Mouse (Mus musculus): Measurements from ENCODE around the gene Reln.

The Reln gene

DNA sequence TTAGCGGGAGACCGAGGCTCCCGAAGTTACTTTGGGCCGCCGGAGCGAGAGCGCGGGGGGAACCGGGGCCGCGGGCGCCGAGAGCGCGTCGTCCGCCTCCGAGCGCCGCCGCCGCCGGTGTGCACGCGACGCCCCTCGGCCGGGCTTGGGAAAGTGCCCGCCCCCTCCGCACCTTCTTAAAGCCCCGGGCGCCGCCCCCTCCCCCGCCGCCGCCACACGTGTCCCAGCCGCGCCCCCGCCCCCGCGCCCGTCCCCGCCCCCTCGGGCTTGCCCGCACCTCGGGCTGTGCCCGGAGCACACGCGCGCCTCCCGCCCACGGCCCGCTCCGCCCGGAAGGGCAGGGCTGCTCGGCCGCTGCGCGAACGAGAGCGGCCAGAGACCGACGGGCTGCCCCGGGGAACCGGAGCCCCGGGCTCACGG is at the start of gene Reln:
Gene Reln, minus strand, starts transcription at position 147 of the 420 bp plus-strand sequence.
- no peak for DNase-seq (ENCODE audit: inconsistent age in 2 of 2, low spot score in 1 of 2)

DNA sequence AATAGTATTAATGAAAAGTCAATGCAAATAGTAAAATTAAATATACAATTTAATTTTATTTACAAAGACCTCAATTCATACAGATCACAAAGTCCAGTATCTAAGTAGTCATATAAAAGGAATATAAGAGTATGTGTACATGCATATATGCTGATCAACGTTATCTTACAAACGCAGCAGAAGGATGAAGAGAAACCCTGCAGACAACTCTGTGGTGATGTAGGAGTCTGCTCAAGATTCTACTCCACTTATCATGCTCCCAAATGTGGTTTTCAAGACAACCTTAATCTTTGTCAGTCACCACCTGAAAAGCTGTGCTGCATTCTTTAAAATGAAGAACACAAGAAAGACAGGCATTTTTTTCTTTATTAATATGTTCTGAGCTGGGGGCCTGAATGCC is 44.0 kb upstream of the Reln start:
- DNase-seq (ENCODE audit: inconsistent age in 2 of 2, low spot score in 1 of 2), result no peak

DNA sequence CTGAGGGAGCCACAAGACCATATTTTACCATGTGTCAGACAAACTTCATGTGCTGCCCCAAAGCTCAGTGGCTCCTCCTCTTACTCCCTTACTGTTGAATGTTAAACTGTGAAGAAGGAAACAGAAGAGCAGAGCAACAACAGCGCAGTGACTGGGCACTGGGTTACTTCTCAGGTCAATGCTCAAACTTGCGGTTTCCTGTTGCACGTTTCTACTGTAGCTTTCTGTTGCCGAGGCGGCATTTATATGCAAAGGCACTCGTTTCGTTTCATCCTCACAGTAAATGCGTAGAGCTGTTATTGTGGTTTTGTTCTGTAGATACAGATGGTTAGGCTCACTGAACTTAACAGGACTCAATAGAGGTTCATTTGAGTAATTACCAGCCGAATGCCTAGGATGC is 16.0 kb upstream of the Reln start:
- DNase-seq (ENCODE audit: inconsistent age in 2 of 2, low spot score in 1 of 2), result no peak

DNA sequence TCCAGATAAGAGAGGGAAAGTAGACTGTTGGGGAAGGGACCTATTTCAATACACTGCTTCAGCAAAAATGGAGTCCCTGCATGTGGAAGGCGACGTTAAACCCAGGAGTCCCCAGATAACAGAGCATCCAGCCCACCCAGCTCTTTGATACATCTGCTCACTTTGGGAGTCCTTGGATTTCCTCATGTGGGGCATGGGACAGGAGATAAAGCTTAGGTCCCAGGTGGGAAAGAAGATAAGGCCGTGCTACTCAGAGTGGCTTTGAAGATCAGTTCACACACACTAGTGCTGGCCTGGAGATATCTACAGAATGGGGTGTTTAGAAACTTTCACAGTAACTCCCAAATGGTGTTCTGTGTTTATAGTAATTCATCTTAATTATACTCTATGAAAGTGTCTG is 3.9 kb upstream of the Reln start:
- peak in 1 of 2 experiments; percentile 9 for DNase-seq (ENCODE audit: inconsistent age in 2 of 2, low spot score in 1 of 2)

DNA sequence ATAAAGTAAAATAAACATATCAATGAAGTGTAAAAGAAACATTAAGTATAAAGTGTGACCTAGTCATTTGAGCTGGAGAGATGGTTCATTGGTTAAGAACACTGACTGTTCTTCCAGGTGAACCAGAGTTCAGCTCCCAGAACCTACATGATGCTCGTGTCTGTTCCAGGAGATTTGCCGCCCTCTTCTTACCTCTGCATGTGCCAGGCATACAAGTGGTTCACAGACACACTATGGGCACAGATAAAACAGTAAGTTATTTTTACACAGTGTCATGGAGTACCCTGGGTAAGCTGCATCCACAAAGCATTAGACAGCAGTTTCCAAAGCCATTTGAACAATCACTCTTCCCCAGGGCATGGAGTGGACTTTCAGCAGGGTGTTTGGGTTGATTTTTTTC is 3.2 kb upstream of the Reln start:
- no peak for DNase-seq (ENCODE audit: inconsistent age in 2 of 2, low spot score in 1 of 2)

DNA sequence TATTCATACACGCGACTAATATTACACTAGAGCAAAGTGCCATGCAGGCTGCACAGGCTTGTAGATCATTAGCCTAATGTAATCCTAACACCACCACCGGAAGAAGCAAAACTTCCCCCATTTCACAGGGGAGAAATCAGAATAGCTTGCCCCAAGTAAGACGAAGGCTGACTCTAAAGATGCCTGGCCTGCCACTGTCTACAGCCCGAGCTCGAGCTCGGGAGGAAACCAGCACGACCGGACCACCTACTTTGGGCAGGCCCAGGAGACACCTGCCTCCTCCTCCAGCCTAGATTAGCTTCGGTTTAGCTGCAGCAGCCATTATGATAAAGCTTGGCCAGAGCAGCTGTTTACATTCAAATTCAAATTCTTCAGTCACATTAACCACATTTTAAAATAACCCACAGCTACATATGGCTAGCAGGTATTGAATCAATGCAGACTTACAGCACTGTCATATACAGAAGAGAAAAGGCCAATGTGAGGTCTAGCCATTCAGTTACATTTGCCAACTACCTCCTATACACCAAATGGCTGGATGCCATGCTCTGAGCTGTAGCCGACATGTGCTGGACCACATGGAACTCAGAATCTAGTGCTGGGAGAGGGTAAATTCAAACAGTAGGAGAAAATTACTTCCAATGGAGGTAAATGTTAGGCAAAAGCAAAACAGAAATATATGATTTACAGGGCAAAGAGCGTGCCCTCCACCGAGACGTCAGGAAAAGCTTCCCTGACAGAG is 1.6 kb upstream of the Reln start:
- no peak for DNase-seq (ENCODE audit: inconsistent age in 2 of 2, low spot score in 1 of 2)

DNA sequence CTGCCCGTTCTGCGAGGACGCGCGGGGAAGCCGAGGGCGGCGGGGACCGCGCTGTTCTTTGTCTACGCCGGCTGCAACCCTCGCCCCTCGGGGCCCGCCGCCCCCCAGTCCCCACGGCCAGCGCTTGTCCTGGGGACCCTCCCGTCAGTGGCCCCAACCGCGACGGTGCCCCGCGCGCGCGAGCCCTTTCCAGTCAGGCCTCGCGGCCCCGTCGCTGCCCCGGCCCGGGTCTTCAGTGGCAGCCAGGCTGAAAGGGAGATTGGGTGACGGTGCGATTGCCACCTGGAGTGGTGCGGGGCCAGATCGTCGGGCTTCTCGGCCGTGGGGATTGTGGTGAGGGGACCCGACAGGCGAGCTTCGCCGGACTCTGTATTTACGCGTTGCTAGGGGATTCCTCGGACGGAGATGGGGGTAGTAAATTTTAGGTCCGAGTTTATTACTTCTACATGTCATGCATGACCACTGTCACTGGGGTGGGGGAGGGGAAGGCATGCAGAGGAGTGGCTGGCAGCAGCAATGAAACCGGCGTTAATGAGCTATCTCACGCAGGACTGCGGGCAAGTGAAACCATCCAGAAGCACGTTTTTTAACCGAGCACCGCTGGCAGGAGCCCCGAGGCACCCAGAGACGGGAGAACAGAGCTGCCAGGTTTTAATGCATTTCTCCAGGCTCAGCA is 612 bp upstream of the Reln start:
- peak in 1 of 2 experiments; percentile 40 for DNase-seq (ENCODE audit: inconsistent age in 2 of 2, low spot score in 1 of 2)

DNA sequence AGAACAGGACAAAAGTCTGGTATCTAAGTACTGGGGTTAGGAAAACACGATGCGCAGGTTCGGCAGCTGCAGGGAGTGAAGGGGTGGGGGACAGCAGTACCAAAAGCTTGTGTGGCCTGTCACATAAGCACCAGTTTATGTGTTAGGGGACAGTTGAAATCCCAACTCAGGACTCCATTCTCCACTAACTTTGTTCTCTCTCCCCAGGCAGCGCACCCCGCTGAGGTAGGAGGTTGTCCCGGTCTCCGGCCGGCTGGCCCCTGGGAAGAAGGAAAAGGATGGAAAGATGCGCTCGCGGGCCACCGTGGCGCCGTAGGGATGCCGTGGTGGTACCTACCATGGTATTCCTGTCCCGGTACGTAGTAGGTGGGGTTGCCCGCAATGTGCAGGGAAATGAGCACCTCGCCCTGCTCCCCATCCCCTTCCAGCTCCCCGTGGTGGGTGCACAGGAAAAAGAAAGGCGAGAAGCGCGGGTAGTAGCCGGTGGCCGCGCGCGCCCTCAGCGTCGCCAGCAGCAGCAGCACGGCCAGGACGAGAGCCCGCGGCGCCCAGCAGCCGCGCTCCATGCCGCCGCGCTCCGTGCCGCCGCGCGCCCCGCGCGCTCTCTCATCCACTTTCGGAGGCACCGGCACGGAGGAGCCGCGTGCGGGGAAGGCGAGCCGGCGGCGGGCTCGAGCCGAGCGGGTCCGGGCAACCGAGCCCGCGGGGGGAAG is 503 bp downstream of the Reln start:
- peak; percentile 5 to 60 for DNase-seq (ENCODE audit: inconsistent age in 2 of 2, low spot score in 1 of 2)

DNA sequence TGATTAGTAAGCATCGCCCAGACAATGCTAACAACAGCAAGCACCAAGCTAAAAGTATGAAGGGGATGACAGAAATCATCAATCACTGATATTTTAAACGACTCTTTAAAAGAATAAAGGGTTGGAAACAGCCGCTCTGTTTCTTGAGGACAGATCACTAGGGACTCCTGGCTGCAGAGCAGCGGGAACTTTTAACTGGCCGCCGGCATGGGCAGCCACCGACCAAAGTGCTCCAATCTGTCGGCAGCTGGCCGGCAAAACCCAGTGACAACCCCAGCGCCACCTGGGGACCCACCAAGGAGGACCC is 1.0 kb downstream of the Reln start:
- DNase-seq (ENCODE audit: inconsistent age in 2 of 2, low spot score in 1 of 2), result no peak

DNA sequence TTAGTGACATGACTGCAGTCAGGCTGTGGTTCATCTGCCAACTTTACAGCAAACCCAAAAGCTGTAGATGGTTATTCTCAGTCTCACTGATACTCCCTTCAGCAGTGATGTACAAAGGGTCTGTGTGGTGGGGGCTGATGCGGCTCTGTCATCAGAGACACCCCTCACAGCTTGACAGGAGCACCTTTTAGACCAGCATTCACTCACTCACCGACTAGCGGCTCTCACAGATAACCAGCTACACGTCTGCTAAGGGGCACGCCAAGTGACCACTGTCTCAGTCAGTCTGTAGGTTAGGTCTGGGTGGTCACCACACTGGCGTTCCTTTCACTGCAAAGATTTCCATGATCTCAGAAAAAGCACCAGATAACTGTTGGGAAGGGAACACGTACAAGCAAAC is 2.0 kb downstream of the Reln start:
- no peak for DNase-seq (ENCODE audit: inconsistent age in 2 of 2, low spot score in 1 of 2)

DNA sequence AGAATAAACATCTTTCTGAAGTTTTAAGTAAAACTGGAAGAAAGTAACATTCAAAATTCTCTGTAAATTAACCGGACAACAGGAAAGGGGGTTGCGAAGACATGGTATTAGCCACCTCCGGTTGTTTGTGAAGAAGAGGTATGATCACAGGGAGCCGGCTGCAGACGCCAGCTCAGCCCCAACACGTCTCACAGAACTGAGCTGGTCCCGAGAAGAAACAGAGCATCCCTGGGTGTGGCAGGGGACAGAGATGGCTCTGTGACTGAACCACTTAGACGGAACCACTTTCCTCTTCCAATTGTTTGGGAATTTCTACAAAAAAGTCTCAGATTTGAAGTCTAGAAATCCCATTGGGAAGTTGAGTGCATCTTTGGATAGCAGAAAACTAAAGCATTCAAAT is 3.5 kb downstream of the Reln start:
- no peak for DNase-seq (ENCODE audit: inconsistent age in 2 of 2, low spot score in 1 of 2)

DNA sequence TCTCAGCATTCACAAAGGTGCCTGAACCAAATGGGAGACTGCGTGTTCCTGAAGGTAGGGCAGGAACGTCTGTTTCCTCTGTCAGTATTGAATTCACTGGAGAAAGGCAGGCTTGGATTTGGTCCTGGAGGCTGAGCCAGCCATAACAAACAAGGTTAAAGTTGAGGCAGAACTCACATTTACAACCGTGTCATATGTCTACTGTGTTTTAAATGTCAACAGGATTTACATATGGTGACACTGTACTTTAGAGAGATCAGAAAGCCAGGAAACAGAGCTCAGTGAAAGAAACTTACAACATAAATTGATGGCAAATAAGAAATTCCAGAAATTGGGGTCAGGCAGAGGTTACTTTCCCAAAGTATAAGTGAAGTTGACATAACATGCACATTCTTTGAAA is 9.1 kb downstream of the Reln start:
- no peak for DNase-seq (ENCODE audit: inconsistent age in 2 of 2, low spot score in 1 of 2)

DNA sequence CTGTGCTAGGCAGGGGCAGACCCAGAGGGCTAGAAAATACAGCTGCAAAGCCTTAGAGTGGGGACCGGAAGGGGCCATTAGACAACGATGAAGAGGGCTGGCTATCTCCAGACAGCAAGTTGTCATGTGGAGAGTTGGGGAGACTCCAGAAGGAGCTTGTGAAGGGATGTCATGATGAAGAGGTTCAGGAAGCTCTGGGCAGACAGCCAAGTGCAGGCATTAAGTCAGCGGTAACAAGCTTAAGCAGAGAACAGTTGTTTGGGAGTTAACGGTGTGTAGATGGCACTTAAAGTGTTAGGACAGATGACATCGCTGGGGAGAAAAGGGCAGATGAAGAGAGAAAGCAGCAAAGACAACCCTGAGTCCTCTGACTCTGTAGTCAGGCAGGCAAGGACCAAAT is 13.7 kb downstream of the Reln start:
- peak in 1 of 2 experiments; percentile 27 for DNase-seq (ENCODE audit: inconsistent age in 2 of 2, low spot score in 1 of 2)

DNA sequence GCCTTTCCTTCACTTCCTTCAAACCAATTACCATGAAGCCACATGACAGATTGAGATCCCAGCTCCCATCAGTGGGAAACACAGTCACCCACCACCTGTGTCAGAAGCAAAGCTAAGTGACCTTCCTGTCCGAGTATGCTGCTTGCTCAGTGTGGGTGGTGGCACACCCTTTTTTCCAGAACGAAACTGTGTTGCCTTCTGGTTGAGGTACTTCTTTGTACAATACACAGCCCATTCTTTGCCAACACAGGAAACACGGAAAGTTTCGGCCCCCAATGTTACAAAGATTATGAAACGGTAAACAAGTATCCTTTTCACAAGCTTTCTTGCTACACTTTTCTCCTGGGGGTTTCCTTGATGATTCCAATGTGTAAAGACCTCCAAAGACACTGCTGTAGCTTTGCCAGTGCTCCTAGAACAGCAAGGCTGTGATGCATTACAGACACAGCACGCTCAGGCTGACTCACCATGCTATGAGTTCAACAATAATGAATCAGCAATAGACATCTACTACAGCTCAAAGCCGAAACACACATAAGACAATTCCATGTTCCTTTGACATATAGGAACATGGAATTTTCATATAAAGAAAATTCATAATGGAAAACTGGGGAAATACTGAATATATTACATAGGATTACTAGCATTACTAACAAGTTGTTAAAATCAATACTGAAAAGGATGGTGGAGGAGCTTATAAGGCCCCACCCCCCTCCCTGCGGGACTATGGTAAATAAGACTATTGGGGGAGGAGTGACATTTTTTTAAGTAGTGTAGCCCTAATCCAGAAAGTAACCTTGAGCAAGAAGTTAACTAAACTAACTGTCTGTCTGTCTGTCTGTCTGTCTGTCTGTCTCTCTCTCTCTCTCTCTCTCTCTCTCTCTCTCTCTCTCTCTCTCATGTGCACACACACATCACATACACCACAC is 15.8 kb downstream of the Reln start:
- peak in 1 of 2 experiments; percentile 19 for DNase-seq (ENCODE audit: inconsistent age in 2 of 2, low spot score in 1 of 2)

DNA sequence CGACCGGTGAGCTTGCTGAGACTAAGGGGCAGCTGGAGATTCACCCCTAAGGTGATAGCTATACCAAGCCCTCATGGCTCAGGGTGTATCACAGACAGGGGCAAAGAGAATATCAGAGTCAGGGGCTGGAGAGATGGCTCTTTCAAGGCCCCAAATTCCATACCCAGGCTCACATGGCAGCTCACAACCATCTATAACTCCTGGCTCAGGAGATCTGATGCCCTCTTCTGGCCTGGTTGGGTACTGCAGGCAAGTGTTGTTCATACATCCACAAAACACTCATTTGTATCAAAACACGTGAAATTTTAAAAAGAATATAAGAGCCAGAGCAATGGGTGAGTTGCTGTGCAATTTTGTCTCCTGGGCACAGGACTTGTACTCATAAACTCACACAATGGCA is 17.3 kb downstream of the Reln start:
- DNase-seq (ENCODE audit: inconsistent age in 2 of 2, low spot score in 1 of 2), result peak; percentile 18 to 71

DNA sequence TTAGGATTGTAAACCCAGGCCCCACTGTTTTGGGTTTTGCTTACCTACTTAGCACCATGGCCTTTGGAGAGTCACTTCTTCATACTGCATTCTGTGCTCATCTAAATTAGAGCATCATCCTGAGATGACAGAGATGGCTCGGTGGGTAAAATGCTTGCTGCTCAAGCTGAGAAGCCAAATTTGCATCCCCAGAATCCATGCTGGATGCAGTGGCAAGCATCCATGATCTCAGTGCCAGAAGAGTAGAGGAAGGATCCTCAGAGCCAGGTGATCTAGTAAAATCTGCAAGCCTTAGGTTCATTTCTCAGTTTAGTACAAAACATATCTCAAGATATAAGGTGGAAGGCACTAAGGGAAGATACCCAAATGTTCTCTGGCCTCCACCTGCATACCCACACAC is 20.7 kb downstream of the Reln start:
- DNase-seq (ENCODE audit: inconsistent age in 2 of 2, low spot score in 1 of 2), result no peak

DNA sequence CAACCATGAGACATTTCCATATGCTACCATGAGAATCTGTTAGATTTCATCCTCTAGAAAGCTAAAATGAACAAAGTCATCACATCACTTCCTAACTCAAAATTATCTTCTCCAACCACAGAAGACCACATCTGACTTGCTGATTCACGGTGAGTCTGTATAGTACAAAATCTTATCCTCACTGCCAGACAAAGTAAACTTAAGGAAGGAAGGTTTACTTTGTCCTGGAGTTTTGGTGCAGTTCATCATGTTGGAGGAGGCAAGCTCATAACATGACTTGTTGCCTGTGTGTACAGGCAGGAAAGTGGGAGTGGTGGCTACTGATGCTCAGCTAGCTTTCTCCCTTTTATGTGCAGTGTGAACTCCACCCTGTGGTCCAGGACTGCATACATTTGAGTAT is 26.7 kb downstream of the Reln start:
- no peak for DNase-seq (ENCODE audit: inconsistent age in 2 of 2, low spot score in 1 of 2)

DNA sequence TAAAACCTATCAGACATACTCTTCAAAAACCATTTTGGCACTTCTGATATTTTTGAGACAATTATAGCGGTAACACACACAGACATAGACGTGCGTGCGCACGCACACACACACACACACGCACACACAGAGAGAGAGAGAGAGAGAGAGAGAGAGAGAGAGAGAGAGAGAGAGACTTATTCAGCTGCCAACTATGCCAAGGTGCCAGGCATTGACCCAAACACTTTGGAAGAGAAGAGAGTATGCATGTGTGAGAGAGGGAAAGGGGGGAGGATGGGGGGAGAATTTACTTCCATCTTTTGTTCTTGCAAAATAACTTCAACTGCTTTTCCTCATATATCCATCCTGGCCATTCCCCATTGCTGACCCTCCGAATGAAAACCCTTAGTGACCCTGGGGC is 28.0 kb downstream of the Reln start:
- no peak for DNase-seq (ENCODE audit: inconsistent age in 2 of 2, low spot score in 1 of 2)

DNA sequence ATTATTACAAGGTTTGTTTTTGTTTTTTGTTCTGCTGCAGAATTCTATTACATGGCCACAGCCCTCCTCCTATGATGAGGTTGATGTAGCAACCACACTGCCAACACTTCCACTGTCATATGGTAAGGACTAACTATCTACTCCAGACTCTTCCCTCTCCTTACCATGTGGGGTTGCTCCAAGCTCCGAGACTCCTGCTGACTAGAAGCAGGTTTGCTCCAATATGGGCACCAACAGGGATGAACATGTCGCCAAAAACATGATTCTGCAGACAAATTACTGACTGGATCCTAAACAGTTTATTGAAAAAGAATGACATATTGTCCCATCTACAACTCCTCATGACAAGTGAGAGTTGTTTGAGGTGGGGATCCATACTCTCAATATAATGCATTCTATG is 28.5 kb downstream of the Reln start:
- DNase-seq (ENCODE audit: inconsistent age in 2 of 2, low spot score in 1 of 2), result no peak

DNA sequence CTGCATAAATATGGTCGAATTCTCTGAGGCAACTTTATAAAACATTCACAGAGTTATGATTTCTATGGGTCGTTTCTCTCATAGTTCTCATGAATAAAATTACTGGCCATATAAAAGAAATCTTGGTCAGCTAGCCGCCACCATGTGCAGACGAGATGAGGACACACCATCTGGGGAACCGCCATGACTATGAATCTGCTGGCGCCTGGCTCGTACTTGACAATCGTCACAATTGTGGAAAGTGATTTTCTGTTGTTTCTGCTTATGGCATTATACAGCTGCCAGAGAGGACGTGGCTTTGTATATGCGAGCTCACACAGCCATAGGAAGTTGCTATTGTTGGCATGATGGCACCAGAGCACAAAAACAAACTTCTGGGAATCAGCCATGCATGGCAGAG is 31.5 kb downstream of the Reln start:
- DNase-seq (ENCODE audit: inconsistent age in 2 of 2, low spot score in 1 of 2), result no peak

DNA sequence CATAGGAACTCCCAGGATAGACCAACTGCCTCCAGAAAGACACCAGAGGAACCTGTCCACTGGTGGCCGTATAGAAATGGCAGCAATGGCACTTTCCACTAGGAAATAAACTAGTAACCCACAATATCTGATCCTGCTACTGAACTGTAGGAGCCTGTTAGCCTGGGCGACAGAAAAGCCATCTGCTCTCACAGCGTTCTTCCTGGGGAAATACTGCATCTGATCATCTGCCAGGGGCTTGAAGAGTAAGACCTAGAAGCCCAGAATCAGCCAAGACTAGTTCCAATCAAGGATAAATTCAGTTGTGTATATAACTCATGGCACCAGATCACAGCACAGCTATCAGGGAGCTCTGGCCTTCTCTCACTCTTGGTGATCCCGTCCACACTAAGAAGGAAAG is 33.5 kb downstream of the Reln start:
- no peak for DNase-seq (ENCODE audit: inconsistent age in 2 of 2, low spot score in 1 of 2)
